Mouse (Mus musculus): ENCODE results near the gene Txnrd2. TPM values are rescaled to one million over a fixed set of nuclear protein-coding genes. Genes with fewer than 3 reads are reported as not detected.
A peak's percentile ranks its signal among the peaks of the same experiment; 100 is the strongest.

Txnrd2 gene
- polyA plus RNA-seq, 1 experiment from 2014 or later: 15.7 TPM

GRCm38 (mm10) chr16:18394777-18395619 is 31.2 kb upstream of the Txnrd2 start:
- Histone ChIP-seq H3K27me3 (no peaks in the 10 kb centered on the region), H3K4me1 (peaks cover 30% of the 10 kb centered on the region), H3K4me2 (replicated peaks) (peak overlapping the region; percentile 6; the same call in 1 of the 2 replicates), H3K27ac (0 out of 2 replicates have a peak overlapping the region, but pooled peaks have one; percentile 17), H3K9ac (no peak overlapping the region), H3K9me3 (no peaks in the 10 kb centered on the region), H3K4me3 (no peak overlapping the region), H3K36me3 (peaks cover 35% of the 10 kb centered on the region)
- no peak for ATAC-seq (ENCODE audit: insufficient number of reproducible peaks, insufficient read depth, low FRiP score, low TSS enrichment)
- WGBS: 25% methylated on average over 11 of the region's 11 CpGs

GRCm38 (mm10) chr16:18395620-18396036 is 30.6 kb upstream of the Txnrd2 start:
- no peak overlapping the region for H3K27ac ChIP-seq

GRCm38 (mm10) chr16:18396201-18396600 is 30.0 kb upstream of the Txnrd2 start:
- peaks cover 40% of the 10 kb centered on the region for H3K4me1 ChIP-seq
- no peak overlapping the region for H3K4me2 ChIP-seq (replicated peaks)
- no peaks in the 10 kb centered on the region for H3K9me3 ChIP-seq
- peaks cover 41% of the 10 kb centered on the region for H3K36me3 ChIP-seq
- H3K27me3 ChIP-seq: no peaks in the 10 kb centered on the region
- H3K4me3 ChIP-seq: no peak overlapping the region
- H3K9ac ChIP-seq: no peak overlapping the region
- no peak overlapping the region for H3K27ac ChIP-seq
- no peak for ATAC-seq (ENCODE audit: insufficient number of reproducible peaks, insufficient read depth, low FRiP score, low TSS enrichment)
- WGBS: 86% methylated on average over 2 of the region's 2 CpGs

More at GRCm38 (mm10) chr16:18395620-18396036, 30.6 kb upstream of the Txnrd2 start:
- Histone ChIP-seq H3K4me1 (peaks cover 36% of the 10 kb centered on the region), H3K36me3 (peaks cover 41% of the 10 kb centered on the region), H3K27me3 (no peaks in the 10 kb centered on the region), H3K4me3 (no peak overlapping the region), H3K4me2 (replicated peaks) (no peak overlapping the region), H3K9ac (0 out of 2 replicates have a peak overlapping the region, but pooled peaks have one; percentile 0), H3K9me3 (no peaks in the 10 kb centered on the region)
- 33% methylated on average over 6 of the region's 7 CpGs for WGBS
- ATAC-seq (ENCODE audit: insufficient number of reproducible peaks, insufficient read depth, low FRiP score, low TSS enrichment): no peak

DNA sequence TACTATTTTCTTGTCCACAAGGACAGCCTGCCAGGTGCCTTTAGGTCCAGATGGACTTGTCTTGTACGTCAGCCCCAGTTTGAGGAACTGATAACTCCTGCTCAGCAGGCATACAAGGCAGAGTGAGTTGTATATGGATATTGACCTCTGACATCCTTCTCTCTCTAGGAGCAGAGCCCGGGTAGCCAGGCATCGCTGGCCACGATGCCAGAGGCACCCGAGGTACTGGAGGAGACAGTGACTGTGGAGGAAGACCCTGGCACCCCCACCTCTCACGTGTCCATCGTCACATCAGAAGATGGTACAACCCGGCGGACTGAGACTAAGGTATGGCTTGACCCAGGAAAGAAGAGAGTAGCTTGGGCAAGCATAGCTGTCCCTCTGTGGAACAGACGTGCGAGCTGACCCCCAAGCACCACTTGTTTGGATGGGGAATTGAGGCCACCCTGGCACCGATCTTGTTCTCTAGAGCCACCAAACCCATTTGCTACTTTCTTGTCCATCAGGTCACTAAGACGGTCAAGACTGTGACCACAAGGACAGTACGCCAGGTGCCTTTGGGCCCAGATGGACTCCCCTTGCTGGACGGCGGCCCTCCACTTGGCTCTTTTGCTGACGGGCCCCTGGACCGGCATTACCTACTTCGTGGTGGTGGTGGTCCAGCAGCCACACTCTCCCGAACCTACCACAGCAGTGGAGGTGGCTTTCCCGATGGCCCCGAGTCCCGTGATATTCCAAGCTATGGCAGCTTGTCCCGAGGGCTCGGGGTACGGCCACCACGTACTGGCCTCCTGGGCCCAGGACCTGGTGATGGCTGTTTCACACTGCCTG is 29.2 kb upstream of the Txnrd2 start:
- no peaks in the 10 kb centered on the region for H3K9me3 ChIP-seq
- WGBS: 94% methylated on average over 27 of the region's 27 CpGs
- peaks cover 40% of the 10 kb centered on the region for H3K4me1 ChIP-seq
- ATAC-seq (ENCODE audit: insufficient number of reproducible peaks, insufficient read depth, low FRiP score, low TSS enrichment): no peak
- H3K36me3 ChIP-seq: peaks cover 48% of the 10 kb centered on the region
- H3K27me3 ChIP-seq: no peaks in the 10 kb centered on the region
- no peak overlapping the region for H3K4me2 ChIP-seq (replicated peaks)
- H3K4me3 ChIP-seq: no peak overlapping the region
- no peak overlapping the region for H3K27ac ChIP-seq
- H3K9ac ChIP-seq: no peak overlapping the region

DNA sequence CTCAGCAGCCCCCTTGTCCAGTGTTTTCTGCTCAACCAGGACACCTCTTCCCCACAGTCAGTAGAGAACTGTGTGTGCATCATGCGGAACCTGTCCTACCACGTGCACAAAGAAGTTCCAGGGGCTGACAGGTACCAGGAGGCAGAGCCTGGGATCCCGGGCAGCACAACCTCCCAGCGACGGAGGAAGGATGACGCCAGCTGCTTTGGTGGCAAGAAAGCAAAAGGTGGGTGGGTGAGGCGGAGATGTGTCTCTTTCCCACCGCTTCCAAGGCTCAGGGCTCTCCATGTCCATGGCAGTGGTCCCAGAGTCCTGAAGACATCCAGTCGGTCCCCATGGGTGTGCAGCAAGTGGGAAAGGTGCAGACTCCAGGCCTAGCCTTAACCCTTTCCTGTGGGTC is 26.2 kb upstream of the Txnrd2 start:
- H3K4me1 ChIP-seq: peaks cover 21% of the 10 kb centered on the region
- no peak overlapping the region for H3K4me2 ChIP-seq (replicated peaks)
- no peak overlapping the region for H3K9ac ChIP-seq
- H3K27ac ChIP-seq: no peak overlapping the region
- ATAC-seq (ENCODE audit: insufficient number of reproducible peaks, insufficient read depth, low FRiP score, low TSS enrichment): no peak
- H3K36me3 ChIP-seq: peaks cover 79% of the 10 kb centered on the region
- 66% methylated on average over 9 of the region's 9 CpGs for WGBS
- no peaks in the 10 kb centered on the region for H3K9me3 ChIP-seq
- no peaks in the 10 kb centered on the region for H3K27me3 ChIP-seq
- no peak overlapping the region for H3K4me3 ChIP-seq

DNA sequence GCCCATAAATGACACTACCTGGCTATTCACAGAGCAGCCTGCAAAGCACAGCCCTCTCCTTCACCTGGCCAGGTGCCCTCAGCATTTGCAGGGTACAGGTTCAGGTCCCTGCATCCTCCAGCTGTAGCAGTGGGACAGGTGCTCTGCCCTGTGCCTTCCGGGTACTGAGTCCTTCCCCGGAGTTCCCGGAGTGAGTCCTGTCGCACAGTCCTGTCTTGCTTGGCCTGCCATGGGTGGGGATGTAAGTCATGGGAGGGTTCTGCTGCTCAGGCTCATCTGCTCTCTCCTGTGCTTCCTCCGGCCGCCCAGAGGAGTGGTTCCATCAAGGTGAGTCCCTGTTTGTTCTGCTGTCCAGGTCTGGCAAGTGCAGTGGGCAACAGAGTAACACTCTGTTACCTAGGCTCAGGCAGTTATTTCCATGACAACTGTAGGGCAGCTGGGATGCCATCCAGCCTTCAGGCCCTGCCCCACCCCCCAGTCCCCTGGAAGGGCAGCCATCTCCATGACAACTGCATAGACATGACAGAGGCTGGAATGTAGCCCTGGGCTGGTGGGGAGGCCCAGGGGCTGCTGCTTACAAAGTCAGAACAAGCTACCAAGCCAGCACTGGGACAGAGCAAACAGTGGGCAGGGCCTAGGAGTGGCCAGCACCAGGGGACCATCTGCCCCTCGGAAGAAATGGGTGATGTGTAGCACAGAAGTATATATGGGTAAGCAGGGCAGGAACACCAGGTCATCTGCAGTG is 25.5 kb upstream of the Txnrd2 start:
- no peak overlapping the region for H3K4me3 ChIP-seq
- peak overlapping the region; percentile 43; the same call in 1 of the 2 replicates for H3K27ac ChIP-seq
- peaks cover 85% of the 10 kb centered on the region for H3K36me3 ChIP-seq
- H3K27me3 ChIP-seq: no peaks in the 10 kb centered on the region
- 39% methylated on average over 7 of the region's 7 CpGs for WGBS
- no peak overlapping the region for H3K4me2 ChIP-seq (replicated peaks)
- H3K9me3 ChIP-seq: no peaks in the 10 kb centered on the region
- H3K9ac ChIP-seq: no peak overlapping the region
- ATAC-seq (ENCODE audit: insufficient number of reproducible peaks, insufficient read depth, low FRiP score, low TSS enrichment): peak; percentile 79
- peaks cover 18% of the 10 kb centered on the region for H3K4me1 ChIP-seq

DNA sequence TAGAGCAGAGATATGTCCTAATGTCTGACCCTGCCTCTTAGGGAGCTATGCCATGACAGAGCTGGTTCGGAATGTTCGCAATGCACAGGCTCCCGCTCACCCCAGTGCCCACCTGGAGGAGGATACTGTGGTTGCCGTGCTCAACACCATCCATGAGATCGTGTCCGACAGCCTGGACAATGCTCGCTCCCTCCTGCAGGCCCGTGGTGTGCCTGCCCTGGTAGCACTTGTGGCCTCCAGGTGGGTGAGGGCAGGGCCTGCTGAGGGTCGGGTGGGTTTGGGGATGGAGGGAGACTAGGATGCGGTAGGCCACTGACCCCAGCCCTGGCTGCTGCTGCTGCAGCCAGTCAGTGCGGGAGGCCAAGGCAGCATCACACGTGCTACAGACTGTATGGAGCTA is 22.9 kb upstream of the Txnrd2 start:
- H3K27ac ChIP-seq: no peak overlapping the region
- 94% methylated on average over 12 of the region's 12 CpGs for WGBS

DNA sequence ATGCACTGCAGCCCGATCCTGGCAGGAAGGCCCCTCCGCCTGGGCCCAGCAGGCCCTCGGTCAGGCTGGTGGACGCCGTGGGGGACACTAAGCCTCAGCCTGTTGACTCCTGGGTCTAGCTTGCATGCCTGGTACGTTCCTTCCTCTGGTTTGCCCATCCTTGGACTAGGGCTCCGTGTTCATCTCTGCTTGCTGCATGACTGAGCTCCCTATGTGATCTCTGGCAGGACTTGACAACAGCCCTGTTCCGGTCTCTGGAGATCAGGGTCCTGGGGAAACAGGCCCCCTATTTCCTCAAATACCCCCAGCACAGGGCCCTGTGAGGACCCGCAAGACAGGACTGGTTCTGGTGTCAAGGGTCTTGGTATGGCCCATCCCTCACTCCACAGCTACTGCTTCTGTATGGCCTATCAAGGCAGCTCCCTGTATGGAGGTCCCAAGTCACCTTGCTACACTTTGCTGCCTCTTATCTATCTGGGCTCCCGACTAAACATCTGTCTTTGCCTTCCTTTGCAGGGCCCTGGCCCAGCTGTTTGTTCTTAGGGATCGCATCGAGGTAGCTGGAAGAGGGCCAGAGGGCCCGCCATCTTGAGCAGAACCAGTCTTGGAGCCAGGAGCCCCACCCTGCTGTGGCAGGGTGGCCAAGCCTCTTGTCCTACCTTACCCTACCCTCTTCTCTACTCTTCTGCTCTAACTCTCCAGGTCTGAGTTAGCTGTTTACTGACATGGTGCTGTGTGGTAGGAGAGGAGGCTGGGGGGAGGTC is 20.9 kb upstream of the Txnrd2 start:
- Histone ChIP-seq H3K27ac (peak overlapping the region; percentile 41; the same call in 1 of the 2 replicates), H3K9me3 (no peaks in the 10 kb centered on the region), H3K36me3 (peaks cover 55% of the 10 kb centered on the region), H3K4me3 (no peak overlapping the region), H3K4me2 (replicated peaks) (no peak overlapping the region), H3K27me3 (no peaks in the 10 kb centered on the region), H3K4me1 (peaks cover 8% of the 10 kb centered on the region), H3K9ac (no peak overlapping the region)
- no peak for ATAC-seq (ENCODE audit: insufficient number of reproducible peaks, insufficient read depth, low FRiP score, low TSS enrichment)
- 89% methylated on average over 13 of the region's 13 CpGs for WGBS

More for the DNA sequence above, 22.9 kb upstream of the Txnrd2 start:
- Histone ChIP-seq H3K4me3 (no peak overlapping the region), H3K4me2 (replicated peaks) (no peak overlapping the region), H3K4me1 (peaks cover 10% of the 10 kb centered on the region), H3K9me3 (no peaks in the 10 kb centered on the region), H3K9ac (no peak overlapping the region), H3K36me3 (peaks cover 74% of the 10 kb centered on the region), H3K27me3 (no peaks in the 10 kb centered on the region)
- no peak for ATAC-seq (ENCODE audit: insufficient number of reproducible peaks, insufficient read depth, low FRiP score, low TSS enrichment)

- H3K36me3 ChIP-seq: peaks cover 57% of the 10 kb centered on the region
- no peak for ATAC-seq (ENCODE audit: insufficient number of reproducible peaks, insufficient read depth, low FRiP score, low TSS enrichment)
- H3K9ac ChIP-seq: no peak overlapping the region
- H3K4me3 ChIP-seq: no peak overlapping the region
- WGBS: 69% methylated on average over 2 of the region's 2 CpGs
- peaks cover 2% of the 10 kb centered on the region for H3K4me1 ChIP-seq
- peak overlapping the region; percentile 41 for H3K27ac ChIP-seq
- H3K4me2 ChIP-seq (replicated peaks): no peak overlapping the region
- no peaks in the 10 kb centered on the region for H3K9me3 ChIP-seq
- no peaks in the 10 kb centered on the region for H3K27me3 ChIP-seq
Measured at GRCm38 (mm10) chr16:18405876-18406275, 20.3 kb upstream of the Txnrd2 start.

DNA sequence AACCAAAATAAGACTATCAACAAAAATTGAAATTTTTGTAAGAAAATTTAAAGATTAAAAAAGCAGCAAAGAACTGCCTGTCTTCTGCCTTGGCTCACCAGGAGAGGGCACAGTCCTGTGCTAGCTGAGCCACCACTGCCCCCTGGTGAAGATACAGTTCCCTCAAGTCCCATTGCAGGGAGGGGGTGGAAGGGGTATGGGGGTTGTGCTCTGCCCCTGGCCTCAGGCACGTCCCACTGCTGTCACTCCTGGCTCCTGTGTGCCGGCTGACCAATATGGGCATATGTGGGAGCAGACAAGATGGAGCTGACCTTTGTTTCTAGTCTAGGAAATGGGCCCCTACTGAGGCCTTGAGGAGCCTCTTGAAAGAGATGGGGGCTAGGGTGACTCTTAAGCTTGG is 19.9 kb upstream of the Txnrd2 start:
- WGBS: 14% methylated on average over 2 of the region's 2 CpGs
- no peak overlapping the region for H3K27ac ChIP-seq
- no peaks in the 10 kb centered on the region for H3K9me3 ChIP-seq
- no peak overlapping the region for H3K4me2 ChIP-seq (replicated peaks)
- no peak overlapping the region for H3K4me3 ChIP-seq
- no peaks in the 10 kb centered on the region for H3K4me1 ChIP-seq
- H3K36me3 ChIP-seq: peaks cover 61% of the 10 kb centered on the region
- no peak overlapping the region for H3K9ac ChIP-seq
- no peaks in the 10 kb centered on the region for H3K27me3 ChIP-seq
- ATAC-seq (ENCODE audit: insufficient number of reproducible peaks, insufficient read depth, low FRiP score, low TSS enrichment): no peak

- Histone ChIP-seq H3K27me3 (no peaks in the 10 kb centered on the region), H3K4me2 (replicated peaks) (no peak overlapping the region), H3K36me3 (peaks cover 50% of the 10 kb centered on the region), H3K4me3 (no peak overlapping the region), H3K9ac (no peak overlapping the region), H3K27ac (no peak overlapping the region), H3K4me1 (no peaks in the 10 kb centered on the region), H3K9me3 (no peaks in the 10 kb centered on the region)
- whole genome bisulfite sequencing: 83% methylated on average over 7 of the region's 7 CpGs
- ATAC-seq (ENCODE audit: insufficient number of reproducible peaks, insufficient read depth, low FRiP score, low TSS enrichment): no peak
Measured at GRCm38 (mm10) chr16:18407912-18408311, 18.3 kb upstream of the Txnrd2 start.

All from embryonic facial prominence, embryonic 12.5 days (tissue).